Mouse (Mus musculus) E14TG2a.4 (cell line): ENCODE data around the gene Nxph3.

Experiments
- CTCF ChIP-seq: conservative IDR thresholded peaks from 2 replicates; pipeline ENCODE4 v1.5.1; 2014; ENCODE audit warnings: low read length
- NANOG ChIP-seq: IDR thresholded peaks from 2 replicates; pipeline ENCODE4 v1.6.1; 2014; ENCODE audit warnings: borderline replicate concordance, low read length, mixed read lengths

GRCm38 (mm10) chr11:95490104-95490503 lies 24.3 kb downstream of the Nxph3 start:
- TF ChIP-seq CTCF (no peak), NANOG (no peak)
